Mouse (Mus musculus) liver, adult 2 months (tissue): Measurements from ENCODE around the gene Prr14l.

Source experiments
- CTCF ChIP-seq: fragments of 200-500 bp; IDR thresholded peaks from 2 replicates; pipeline ENCODE4 v1.5.1; 2011; ENCODE audit warnings: low read depth, low read length, control low read depth
- POLR2A ChIP-seq: fragments of 200-500 bp; IDR thresholded peaks from 2 replicates; pipeline ENCODE4 v1.6.1; 2011; ENCODE audit warnings: low read length, control low read depth; ENCODE audit not compliant: insufficient read depth; ENCODE audit errors: extremely low read depth

- TF ChIP-seq POLR2A (no peak), CTCF (no peak)
Measured at GRCm38 (mm10) chr5:32886739-32887138, 32.7 kb upstream of the Prr14l start.
